Mouse (Mus musculus) C2C12 (cell line): ENCODE data around the gene Cd83. TPM values are rescaled to one million over a fixed set of nuclear protein-coding genes. Genes with fewer than 3 reads are reported as not detected.

Experiments used
- H3K27me3 ChIP-seq: one replicate; pipeline ENCODE4 v1.6.1; 2011; ENCODE audit not compliant: control insufficient read depth, insufficient read depth, insufficient read length
- H3K36me3 ChIP-seq: one replicate; pipeline ENCODE4 v1.6.1; 2011; ENCODE audit not compliant: control insufficient read depth, insufficient read depth
- H3K4me3 ChIP-seq: one replicate; pipeline ENCODE4 v1.5.1; 2011; ENCODE audit warnings: mild to moderate bottlenecking, control low read depth; ENCODE audit not compliant: poor library complexity, insufficient read depth, severe bottlenecking
- H3K79me2 ChIP-seq: one replicate; pipeline ENCODE4 v1.6.1; 2011; ENCODE audit not compliant: control insufficient read depth, insufficient read depth
- H3K79me3 ChIP-seq: one replicate; pipeline ENCODE4 v1.6.1; 2011; ENCODE audit warnings: low read depth, control low read depth
- H3ac ChIP-seq: one replicate; pipeline ENCODE3; 2011; ENCODE audit warnings: low read depth; ENCODE audit not compliant: control insufficient read depth, insufficient read length
- CEBPB ChIP-seq: IDR thresholded peaks from one replicate; pipeline ENCODE4 v1.6.1; 2011; ENCODE audit warnings: low read depth, mild to moderate bottlenecking, control low read depth, moderate library complexity
- CTCF ChIP-seq: IDR thresholded peaks from one replicate; pipeline ENCODE4 v1.5.1; 2011; ENCODE audit not compliant: control insufficient read depth, insufficient read depth, insufficient read length
- FOSL1 ChIP-seq: IDR thresholded peaks from one replicate; pipeline ENCODE4 v1.8.0; 2011; ENCODE audit warnings: mild to moderate bottlenecking, low read length; ENCODE audit not compliant: poor library complexity, insufficient read depth, severe bottlenecking
- MAX ChIP-seq: IDR thresholded peaks from one replicate; pipeline ENCODE4 v1.6.1; 2011; ENCODE audit warnings: mild to moderate bottlenecking, control low read depth
- MYOD1 ChIP-seq: IDR thresholded peaks from one replicate; pipeline ENCODE4 v1.6.1; 2011; ENCODE audit warnings: low read depth; ENCODE audit not compliant: control insufficient read depth, insufficient read length
- MYOG ChIP-seq: IDR thresholded peaks from one replicate; pipeline ENCODE4 v1.6.1; 2011; ENCODE audit not compliant: control insufficient read depth, insufficient read length; ENCODE audit errors: extremely low read depth
- USF1 ChIP-seq: IDR thresholded peaks from one replicate; pipeline ENCODE4 v1.6.1; 2011; ENCODE audit warnings: low read depth, mild to moderate bottlenecking, control low read depth, moderate library complexity
- long read RNA-seq, 2 experiments: library from polyadenylated mRNA; unstranded; transcript quantifications; one replicate each; pipeline ENCODE4 v2.0.0; 2019 to 2020
- polyA plus RNA-seq: library from polyadenylated mRNA; unstranded; fragments of >200 nt; fragmentation: generic; extraction: Trizol; gene quantifications from one replicate; pipeline ENCODE4 v1.2.1, GENCODE M21; 2012; ENCODE audit warnings: missing spikeins

The Cd83 gene
- polyA plus RNA-seq = not detected
- long read RNA-seq, experiment 1, partial matches to known transcripts = 0 of 1 reads
- long read RNA-seq, experiment 1, other reads (novel, unspliced or antisense) = 0 of 1 reads
- long read RNA-seq, experiment 2, partial matches to known transcripts = 0 of 3 reads
- long read RNA-seq, experiment 2, other reads (novel, unspliced or antisense) = 0 of 3 reads

DNA sequence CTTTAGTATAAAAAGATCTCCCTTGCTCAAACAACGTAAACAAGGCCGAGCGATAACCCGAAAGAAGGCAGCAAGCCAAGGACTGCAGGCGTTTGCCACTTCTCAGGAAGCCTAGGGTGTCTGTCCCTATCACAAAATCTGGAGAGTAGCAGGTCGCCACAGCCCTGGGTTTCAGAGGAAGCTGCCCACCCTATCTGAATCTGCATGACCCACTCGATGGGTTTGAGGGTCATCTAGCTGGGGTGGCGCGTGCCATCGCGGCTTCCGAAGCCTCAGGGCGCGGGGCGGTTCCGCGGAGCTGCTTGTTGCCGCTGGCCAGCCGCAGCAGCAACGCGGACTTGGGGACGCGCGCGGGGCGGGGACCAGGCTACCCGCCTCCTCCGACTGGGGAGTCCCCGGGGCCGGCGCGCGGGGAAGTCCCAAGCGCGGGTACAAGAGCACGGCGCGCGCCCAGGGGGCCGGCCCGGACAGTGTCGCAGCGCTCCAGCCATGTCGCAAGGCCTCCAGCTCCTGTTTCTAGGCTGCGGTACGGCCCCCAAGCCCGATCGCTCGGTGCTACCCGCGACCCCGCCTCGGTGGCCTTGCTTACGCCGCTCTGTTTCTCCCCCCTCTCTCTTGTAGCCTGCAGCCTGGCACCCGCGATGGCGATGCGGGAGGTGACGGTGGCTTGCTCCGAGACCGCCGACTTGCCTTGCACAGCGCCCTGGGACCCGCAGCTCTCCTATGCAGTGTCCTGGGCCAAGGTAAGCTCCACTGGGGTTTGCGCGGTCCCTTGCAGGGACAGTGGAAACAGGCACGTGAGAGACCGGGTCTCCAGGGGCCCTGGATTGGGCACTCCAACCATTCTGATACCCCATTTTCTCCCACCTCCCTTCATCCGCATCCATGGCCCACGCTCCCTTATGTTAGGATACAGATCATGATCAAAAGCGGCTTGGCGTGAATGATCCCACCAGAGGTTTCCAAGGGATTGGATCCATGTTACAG, at the start of gene Cd83:
Cd83 (plus strand) TSS at position 51 of the 987 bp plus-strand sequence.
- no peaks in the 10 kb centered on the region for H3K79me2 ChIP-seq
- H3ac ChIP-seq = no peak within 1 kb of the TSS
- no peak within 1 kb of the TSS for H3K4me3 ChIP-seq
- H3K79me3 ChIP-seq = no peaks in the 10 kb centered on the region
- peaks cover 24% of the 10 kb centered on the region for H3K27me3 ChIP-seq
- no peaks in the 10 kb centered on the region for H3K36me3 ChIP-seq
- TF ChIP-seq CTCF (no peak), CEBPB (no peak), MAX (no peak), FOSL1 (no peak), MYOG (no peak), USF1 (no peak), MYOD1 (no peak)

GRCm38 (mm10) chr13:43739598-43740275, 44.8 kb upstream of the Cd83 start:
- Histone ChIP-seq H3ac (no peak overlapping the region), H3K79me3 (no peaks in the 10 kb centered on the region), H3K79me2 (no peaks in the 10 kb centered on the region), H3K27me3 (peaks cover under 1% of the 10 kb centered on the region), H3K36me3 (no peaks in the 10 kb centered on the region), H3K4me3 (no peak overlapping the region)
- no peak for TF ChIP-seq MAX
- TF ChIP-seq CTCF = peak; percentile 68
- no peak for TF ChIP-seq MYOG

DNA sequence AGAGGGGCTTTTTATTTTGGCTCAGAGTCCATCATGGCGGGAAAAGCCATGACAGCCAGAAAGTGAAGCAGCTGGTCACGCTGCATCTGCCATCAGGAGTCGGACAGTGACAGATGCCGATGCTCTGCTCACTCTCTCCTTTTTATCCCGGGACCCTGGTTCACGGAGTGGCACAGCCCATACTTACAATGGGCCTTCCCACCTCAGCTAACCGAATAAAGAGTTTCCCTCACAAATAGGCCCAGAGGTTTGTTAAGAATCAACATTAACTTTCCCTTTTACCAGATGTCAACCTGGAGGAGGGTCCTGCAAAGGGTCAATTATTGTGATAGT, 44.3 kb upstream of the Cd83 start:
- no peaks in the 10 kb centered on the region for H3K27me3 ChIP-seq
- TF ChIP-seq CTCF (no peak), USF1 (no peak), MYOD1 (no peak), MYOG (no peak), FOSL1 (no peak), MAX (no peak), CEBPB (no peak)
- H3K4me3 ChIP-seq = no peak overlapping the region
- no peak overlapping the region for H3ac ChIP-seq
- no peaks in the 10 kb centered on the region for H3K79me3 ChIP-seq
- H3K36me3 ChIP-seq = no peaks in the 10 kb centered on the region
- no peaks in the 10 kb centered on the region for H3K79me2 ChIP-seq

DNA sequence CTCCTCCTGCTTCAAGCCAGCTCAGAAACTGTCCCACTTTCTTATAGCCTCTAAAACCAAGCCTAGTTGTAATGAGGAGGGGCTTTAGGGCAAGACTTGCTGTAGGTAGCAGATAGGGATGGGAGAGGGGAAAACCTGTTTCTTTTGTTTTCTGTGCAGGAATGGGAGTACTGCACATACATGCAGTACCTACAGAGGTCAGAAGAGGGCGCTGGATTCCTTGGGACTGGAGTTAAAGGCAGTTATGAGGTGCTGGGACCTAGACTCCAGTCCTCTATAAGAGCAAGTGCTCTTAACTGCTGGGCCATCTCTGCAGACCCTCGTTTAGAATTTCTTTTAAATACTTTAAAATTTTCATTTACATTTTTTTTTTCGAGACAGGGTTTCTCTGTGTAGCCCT, 41.9 kb upstream of the Cd83 start:
- H3K79me3 ChIP-seq = no peaks in the 10 kb centered on the region
- no peak for TF ChIP-seq CEBPB
- no peak for TF ChIP-seq CTCF
- TF ChIP-seq MYOG = no peak
- TF ChIP-seq USF1 = no peak
- TF ChIP-seq MYOD1 = no peak
- TF ChIP-seq FOSL1 = no peak
- no peak for TF ChIP-seq MAX
- H3K36me3 ChIP-seq = no peaks in the 10 kb centered on the region
- no peak overlapping the region for H3ac ChIP-seq
- no peaks in the 10 kb centered on the region for H3K27me3 ChIP-seq
- no peak overlapping the region for H3K4me3 ChIP-seq
- H3K79me2 ChIP-seq = no peaks in the 10 kb centered on the region

- Histone ChIP-seq H3K27me3 (no peaks in the 10 kb centered on the region), H3ac (no peak overlapping the region), H3K79me3 (no peaks in the 10 kb centered on the region), H3K4me3 (no peak overlapping the region), H3K36me3 (no peaks in the 10 kb centered on the region), H3K79me2 (no peaks in the 10 kb centered on the region)
- TF ChIP-seq CTCF = no peak
- TF ChIP-seq CEBPB = no peak
- TF ChIP-seq MYOD1 = no peak
- no peak for TF ChIP-seq MYOG
- TF ChIP-seq FOSL1 = no peak
- TF ChIP-seq MAX = no peak
- no peak for TF ChIP-seq USF1
Measured at GRCm38 (mm10) chr13:43744259-43744658, 40.3 kb upstream of the Cd83 start.

DNA sequence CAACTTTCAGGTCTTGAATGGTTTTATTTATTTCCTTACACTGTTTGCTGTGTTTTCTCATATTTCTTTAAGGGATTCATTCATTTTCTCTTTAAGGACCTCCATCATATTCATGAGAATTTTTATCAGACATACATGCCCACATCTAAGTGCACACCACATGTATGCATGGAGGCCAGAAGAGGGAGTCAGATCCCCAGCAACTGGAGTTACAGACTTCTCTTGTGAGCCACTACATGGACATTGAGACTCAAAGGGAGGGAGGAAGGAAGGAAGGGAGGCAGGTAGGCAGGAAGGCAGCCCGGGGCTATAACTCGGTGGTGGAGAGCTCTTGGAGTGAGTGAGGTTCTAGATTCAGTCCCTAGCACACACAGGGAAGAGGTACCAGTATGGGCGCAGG, 34.3 kb upstream of the Cd83 start:
- no peaks in the 10 kb centered on the region for H3K27me3 ChIP-seq
- H3K4me3 ChIP-seq = no peak overlapping the region
- H3K79me2 ChIP-seq = no peaks in the 10 kb centered on the region
- H3K79me3 ChIP-seq = no peaks in the 10 kb centered on the region
- TF ChIP-seq CTCF = no peak
- TF ChIP-seq FOSL1 = no peak
- no peak for TF ChIP-seq MYOG
- TF ChIP-seq MAX = no peak
- TF ChIP-seq USF1 = no peak
- no peak for TF ChIP-seq CEBPB
- TF ChIP-seq MYOD1 = no peak
- no peak overlapping the region for H3ac ChIP-seq
- H3K36me3 ChIP-seq = no peaks in the 10 kb centered on the region
